Mouse (Mus musculus): Measurements from ENCODE around the gene Ptdss2. TPM values are rescaled to one million over a fixed set of nuclear protein-coding genes. Genes with fewer than 3 reads are reported as not detected.

The Ptdss2 gene
- total and polyA plus RNA-seq, 3 experiments: 16.9 to 44.9 TPM; not detected in 1

DNA sequence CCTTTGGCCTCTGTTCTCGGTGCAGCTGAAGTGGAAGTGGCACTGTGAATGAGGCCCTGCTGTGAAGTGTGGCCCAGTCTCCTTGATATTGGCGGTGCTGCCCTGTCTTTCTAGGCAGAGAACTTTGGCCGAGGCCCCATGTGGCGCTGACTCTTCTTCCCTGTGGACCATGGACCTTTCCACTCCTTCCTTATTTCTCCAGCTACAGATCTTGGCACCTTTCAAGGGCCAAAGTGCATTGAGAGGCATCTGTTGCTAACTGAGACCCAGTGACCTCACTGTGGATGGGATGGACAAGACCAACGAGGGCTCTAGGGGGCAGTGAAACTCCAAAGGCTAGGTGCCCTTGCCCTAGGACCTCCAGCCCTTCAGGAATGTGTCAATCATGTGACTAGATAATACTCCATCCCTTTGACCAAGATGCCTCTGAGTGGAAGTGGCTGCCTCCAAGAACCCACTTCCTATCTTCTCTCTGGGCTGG is 1.1 kb upstream of the Ptdss2 start:
- no peak overlapping the region for H3K4me3 ChIP-seq (ENCODE audit: control insufficient read depth in 1 of 2, insufficient read depth in 1 of 2, low read depth in 2 of 2, low read length in 2 of 2)
- H3K9me3 ChIP-seq (replicated peaks; ENCODE audit: insufficient read depth, low read length): no peaks in the 10 kb centered on the region
- no peaks in the 10 kb centered on the region for H3K27me3 ChIP-seq (ENCODE audit: control insufficient read depth in 1 of 2, insufficient read depth in 2 of 2, low read length in 2 of 2)
- no peak overlapping the region for H3K9ac ChIP-seq (ENCODE audit: control insufficient read depth, low read depth, low read length, poor library complexity, severe bottlenecking)
- H3K27ac ChIP-seq (ENCODE audit: control insufficient read depth, low read depth, low read length): no peak overlapping the region
- no peak for DNase-seq (ENCODE audit: low read depth, low spot score)
- peaks cover 0 to 13% of the 10 kb centered on the region in 2 experiments; a peak in 2 of 4 replicates for H3K36me3 ChIP-seq (ENCODE audit: control insufficient read depth in 1 of 2, insufficient read depth in 2 of 2, low read length in 2 of 2)
- peaks cover 4 to 13% of the 10 kb centered on the region in 2 experiments for H3K4me1 ChIP-seq (ENCODE audit: control insufficient read depth in 1 of 2, insufficient read depth in 2 of 2, low read length in 2 of 2)
- H3K79me2 ChIP-seq (ENCODE audit: control insufficient read depth, insufficient read depth, low read length, poor library complexity): no peaks in the 10 kb centered on the region
- TF ChIP-seq SMC3 (IDR thresholded peaks at IDR 0.05; ENCODE audit: low read depth, low read length): 0 out of 2 replicates have a peak, but pooled peaks have one; percentile 2
- TF ChIP-seq MAFK (IDR thresholded peaks at IDR 0.05; ENCODE audit: borderline replicate concordance, low read depth, low read length): no peak
- peak; percentile 61 for TF ChIP-seq USF1 (IDR thresholded peaks at IDR 0.05; ENCODE audit: low read depth, low read length)

GRCm38 (mm10) chr7:141122689-141123516 is 721 bp downstream of the Ptdss2 start:
- peak; percentile 99 for DNase-seq (ENCODE audit: low read depth, low spot score)
- H3K4me1 ChIP-seq (ENCODE audit: control insufficient read depth in 1 of 2, insufficient read depth in 2 of 2, low read length in 2 of 2): peaks cover 7 to 22% of the 10 kb centered on the region in 2 experiments
- TF ChIP-seq ZC3H11A (IDR thresholded peaks at IDR 0.05; ENCODE audit: low read depth, low read length) (no peak), SIN3A (IDR thresholded peaks at IDR 0.05; ENCODE audit: low read length) (peak; percentile 25), USF1 (IDR thresholded peaks at IDR 0.05; ENCODE audit: low read depth, low read length) (no peak), USF2 (IDR thresholded peaks at IDR 0.05; ENCODE audit: borderline replicate concordance in 1 of 2, insufficient read depth in 1 of 2, low read depth in 1 of 2, low read length in 2 of 2) (no peak), SMC3 (IDR thresholded peaks at IDR 0.05; ENCODE audit: low read depth, low read length) (no peak), POLR2AphosphoS5 (IDR thresholded peaks at IDR 0.05; ENCODE audit: borderline replicate concordance, low read depth, low read length) (no peak), E2F4 (IDR thresholded peaks at IDR 0.05; ENCODE audit: borderline replicate concordance, low read depth, low read length) (no peak), HCFC1 (IDR thresholded peaks at IDR 0.05; ENCODE audit: low read depth, low read length) (peak; percentile 46; the same call in 1 of the 2 replicates), UBTF (IDR thresholded peaks at IDR 0.05; ENCODE audit: borderline replicate concordance, insufficient read depth, low read depth, low read length) (no peak), CTCF (IDR thresholded peaks at IDR 0.05 in 2 of 3, conservative IDR thresholded peaks at IDR 0.05 in 1 of 3; ENCODE audit: control insufficient read depth in 1 of 3, insufficient read depth in 1 of 3, low read depth in 2 of 3, low read length in 3 of 3, poor library complexity in 1 of 3, severe bottlenecking in 1 of 3) (0 out of 6 replicates have a peak, but pooled peaks of 1 of the 3 experiments have one; percentile 5), RAD21 (IDR thresholded peaks at IDR 0.05; ENCODE audit: low read depth, low read length) (no peak), BHLHE40 (IDR thresholded peaks at IDR 0.05; ENCODE audit: borderline replicate concordance, low read depth, low read length) (no peak), TBP (IDR thresholded peaks at IDR 0.05; ENCODE audit: low read depth, low read length) (peak; percentile 71), NRF1 (IDR thresholded peaks at IDR 0.05; ENCODE audit: insufficient read depth, low read depth, low read length, poor library complexity, severe bottlenecking) (0 out of 2 replicates have a peak, but pooled peaks have one; percentile 31), ETS1 (IDR thresholded peaks at IDR 0.05; ENCODE audit: low read depth, low read length) (no peak), ZNF384 (IDR thresholded peaks at IDR 0.05; ENCODE audit: low read depth, low read length) (no peak), EP300 (IDR thresholded peaks at IDR 0.05; ENCODE audit: low read depth in 1 of 2, low read length in 2 of 2) (no peak), POLR2AphosphoS2 (IDR thresholded peaks at IDR 0.05; ENCODE audit: low read length) (no peak), MAZ (IDR thresholded peaks at IDR 0.05; ENCODE audit: low read depth, low read length) (no peak), NELFE (IDR thresholded peaks at IDR 0.05; ENCODE audit: low read depth, low read length) (0 out of 2 replicates have a peak, but pooled peaks have one; percentile 30), JUND (IDR thresholded peaks at IDR 0.05; ENCODE audit: low read depth, low read length) (no peak), KAT2A (conservative IDR thresholded peaks at IDR 0.05; ENCODE audit: low read depth, low read length) (no peak), MAX (IDR thresholded peaks at IDR 0.05; ENCODE audit: low read length) (no peak; the same call in 1 of the 2 replicates), CHD2 (IDR thresholded peaks at IDR 0.05; ENCODE audit: low read length) (no peak), MAFK (IDR thresholded peaks at IDR 0.05; ENCODE audit: borderline replicate concordance, low read depth, low read length) (no peak), ELF1 (IDR thresholded peaks at IDR 0.05; ENCODE audit: low read depth, low read length) (no peak), MEF2A (IDR thresholded peaks at IDR 0.05; ENCODE audit: extremely low read depth, insufficient replicate concordance, low read depth, low read length, poor library complexity, severe bottlenecking) (no peak)

More at GRCm38 (mm10) chr7:141122689-141123516, 721 bp downstream of the Ptdss2 start:
- Histone ChIP-seq H3K36me3 (ENCODE audit: control insufficient read depth in 1 of 2, insufficient read depth in 2 of 2, low read length in 2 of 2) (peaks cover 0 to 23% of the 10 kb centered on the region in 2 experiments; a peak in 2 of 4 replicates), H3K4me3 (ENCODE audit: control insufficient read depth in 1 of 2, insufficient read depth in 1 of 2, low read depth in 2 of 2, low read length in 2 of 2) (peak overlapping the region; percentile 84 to 99), H3K9me3 (replicated peaks; ENCODE audit: insufficient read depth, low read length) (no peaks in the 10 kb centered on the region), H3K27me3 (ENCODE audit: control insufficient read depth in 1 of 2, insufficient read depth in 2 of 2, low read length in 2 of 2) (no peaks in the 10 kb centered on the region), H3K79me2 (ENCODE audit: control insufficient read depth, insufficient read depth, low read length, poor library complexity) (no peaks in the 10 kb centered on the region), H3K27ac (ENCODE audit: control insufficient read depth, low read depth, low read length) (peak overlapping the region; percentile 24; the same call in 1 of the 2 replicates), H3K9ac (ENCODE audit: control insufficient read depth, low read depth, low read length, poor library complexity, severe bottlenecking) (peak overlapping the region; percentile 71)

Measured in MEL (cell line).